Mouse (Mus musculus) thymus, adult 2 months (tissue): ENCODE results near the gene Nsd2.

Experiments
- CTCF ChIP-seq: fragments of 200-500 bp; IDR thresholded peaks from 2 replicates; pipeline ENCODE4 v1.5.1; 2012; ENCODE audit warnings: mild to moderate bottlenecking, control low read depth, low read length, moderate library complexity, borderline replicate concordance; ENCODE audit not compliant: control insufficient read depth, poor library complexity, insufficient read depth; ENCODE audit errors: extremely low read depth
- POLR2A ChIP-seq: fragments of 200-500 bp; IDR thresholded peaks from 2 replicates; pipeline ENCODE4 v1.6.1; 2012; ENCODE audit warnings: mild to moderate bottlenecking, low read length, control low read depth, moderate library complexity; ENCODE audit not compliant: control insufficient read depth, poor library complexity, insufficient read depth; ENCODE audit errors: extremely low read depth

GRCm38 (mm10) chr5:33938448-33938847 is 117.9 kb downstream of the Nsd2 start:
- TF ChIP-seq POLR2A (no peak), CTCF (no peak)
